ENCODE assay signal across 22 mouse cellular contexts in genomic region chr6:102478320-102479080, GRCm38 (mm10).
"Had no signal": no experiment of that assay in that cellular context is flagged by ENCODE, and none has a peak within 500 bp of the region (broad histone marks: within the 10 kb centered on the region; RNA-seq: fewer than 3 reads in every experiment).

No protein-coding gene starts in this region.

- H3K27ac ChIP-seq: kidney, postnatal 0 days; left cerebral cortex, adult 2 months; limb, embryonic 12.5 days; liver, embryonic 12.5 days; liver, embryonic 15.5 days; lung, embryonic 15.5 days; midbrain, embryonic 10.5 days; neural tube, embryonic 12.5 days; neural tube, embryonic 15.5 days; stomach, postnatal 0 days had no signal

- H3K9me3 ChIP-seq: limb, embryonic 12.5 days; liver, embryonic 12.5 days; liver, embryonic 15.5 days; lung, embryonic 15.5 days; megakaryocyte, embryonic 14.5 days; midbrain, embryonic 10.5 days; neural tube, embryonic 12.5 days; neural tube, embryonic 15.5 days had no signal

- H3K4me2 ChIP-seq: limb, embryonic 12.5 days; liver, embryonic 12.5 days; liver, embryonic 15.5 days; lung, embryonic 15.5 days; neural tube, embryonic 12.5 days; neural tube, embryonic 15.5 days had no signal

- H3K4me3 ChIP-seq: left cerebral cortex, adult 2 months; limb, embryonic 12.5 days; liver, embryonic 12.5 days; liver, embryonic 15.5 days; lung, embryonic 15.5 days; megakaryocyte, embryonic 14.5 days; midbrain, embryonic 10.5 days; neural tube, embryonic 12.5 days; neural tube, embryonic 15.5 days had no signal

- DNase-seq: kidney, postnatal 25 days; layer of hippocampus, postnatal 36 days; liver; lung, adult 18-20 months; lung, postnatal 10 days; lung, postnatal 36 days; midbrain, embryonic 14.5 days; right cerebral cortex, adult 18-20 months; right cerebral cortex, postnatal 14 days; right cerebral cortex, postnatal 4 days; thymus, postnatal 25 days had no signal

- ATAC-seq: liver, embryonic 12.5 days had no signal

- H3K27me3 ChIP-seq: limb, embryonic 12.5 days; liver, embryonic 12.5 days; liver, embryonic 15.5 days; lung, embryonic 15.5 days; megakaryocyte, embryonic 14.5 days; neural tube, embryonic 12.5 days; neural tube, embryonic 15.5 days had no signal

- H3K9ac ChIP-seq: limb, embryonic 12.5 days; liver, embryonic 12.5 days; liver, embryonic 15.5 days; lung, embryonic 15.5 days; neural tube, embryonic 12.5 days; neural tube, embryonic 15.5 days had no signal

- H3K4me1 ChIP-seq: limb, embryonic 12.5 days; liver, embryonic 12.5 days; liver, embryonic 15.5 days; lung, embryonic 15.5 days; midbrain, embryonic 10.5 days; neural tube, embryonic 12.5 days; neural tube, embryonic 15.5 days had no signal

- H3K36me3 ChIP-seq: limb, embryonic 12.5 days; liver, embryonic 12.5 days; liver, embryonic 15.5 days; lung, embryonic 15.5 days; midbrain, embryonic 10.5 days; neural tube, embryonic 12.5 days; neural tube, embryonic 15.5 days had no signal
